Mouse (Mus musculus): ENCODE results near the gene Gck.

- TF ChIP-seq CTCF (IDR thresholded peaks at IDR 0.05; ENCODE audit: extremely low read depth, insufficient read depth, insufficient read length, insufficient replicate concordance) (no peak), POLR2A (IDR thresholded peaks at IDR 0.05; ENCODE audit: low read depth, low read length) (no peak)
Measured at GRCm38 (mm10) chr11:5862394-5863105, 87.3 kb downstream of the Gck start.
